Mouse (Mus musculus): ENCODE measurements at regions not wholly inside any gene's neighbourhood (a gene's known extent, or its start where the extent isn't known, plus 50 kb on each side); places are given as distances from the start of the nearest gene placed in this dataset.

GRCm38 (mm10) chr13:118193951-118194696 lies 192.3 kb upstream of the B430218F22Rik start:
- DNase-seq (ENCODE audit: low spot score), result peak; percentile 39

GRCm38 (mm10) chr13:118208146-118208545 lies 178.3 kb upstream of the B430218F22Rik start:
- DNase-seq (ENCODE audit: low spot score), result no peak

- DNase-seq (ENCODE audit: low spot score), result no peak
Measured at GRCm38 (mm10) chr13:118227354-118227753, 159.1 kb upstream of the B430218F22Rik start.

- no peak for DNase-seq (ENCODE audit: low spot score)
Measured at GRCm38 (mm10) chr13:118237968-118238367, 148.5 kb upstream of the B430218F22Rik start.

- no peak for DNase-seq (ENCODE audit: low spot score)
Measured at GRCm38 (mm10) chr13:118244680-118245079, 141.8 kb upstream of the B430218F22Rik start.

- no peak for DNase-seq (ENCODE audit: low spot score)
Measured at GRCm38 (mm10) chr13:118245546-118245945, 140.9 kb upstream of the B430218F22Rik start.

- no peak for DNase-seq (ENCODE audit: low spot score)
Measured at GRCm38 (mm10) chr13:118259606-118260005, 126.8 kb upstream of the B430218F22Rik start.

GRCm38 (mm10) chr13:118262971-118263370 lies 123.5 kb upstream of the B430218F22Rik start:
- DNase-seq (ENCODE audit: low spot score), result no peak

- no peak for DNase-seq (ENCODE audit: low spot score)
Measured at GRCm38 (mm10) chr13:118265763-118266520, 120.5 kb upstream of the B430218F22Rik start.

GRCm38 (mm10) chr13:118272904-118273303 lies 113.5 kb upstream of the B430218F22Rik start:
- no peak for DNase-seq (ENCODE audit: low spot score)

- DNase-seq (ENCODE audit: low spot score), result no peak
Measured at GRCm38 (mm10) chr13:118280956-118281355, 105.5 kb upstream of the B430218F22Rik start.

- no peak for DNase-seq (ENCODE audit: low spot score)
Measured at GRCm38 (mm10) chr13:118293728-118294127, 92.7 kb upstream of the B430218F22Rik start.

GRCm38 (mm10) chr13:118310080-118310479 lies 76.3 kb upstream of the B430218F22Rik start:
- DNase-seq (ENCODE audit: low spot score), result no peak

GRCm38 (mm10) chr13:118313676-118314075 lies 72.8 kb upstream of the B430218F22Rik start:
- no peak for DNase-seq (ENCODE audit: low spot score)

All from yolk sac, embryonic 10.5 days (tissue).